Mouse (Mus musculus): ENCODE measurements around the gene Macrod2.

The Macrod2 gene

GRCm38 (mm10) chr2:142108947-142109346 lies 1713.8 kb downstream of the Macrod2 start:
- DNase-seq, result no peak

GRCm38 (mm10) chr2:142116623-142117022 lies 1721.5 kb downstream of the Macrod2 start:
- peak; percentile 73 for DNase-seq

GRCm38 (mm10) chr2:142128109-142128508 lies 1733.0 kb downstream of the Macrod2 start:
- DNase-seq, result no peak

GRCm38 (mm10) chr2:142129166-142129565 lies 1734.1 kb downstream of the Macrod2 start:
- no peak for DNase-seq

- no peak for DNase-seq
Observed at GRCm38 (mm10) chr2:142149310-142149709, 1754.2 kb downstream of the Macrod2 start.

GRCm38 (mm10) chr2:142163506-142164275 lies 1768.6 kb downstream of the Macrod2 start:
- peak; percentile 6 for DNase-seq

GRCm38 (mm10) chr2:142169649-142170048 lies 1774.5 kb downstream of the Macrod2 start:
- no peak for DNase-seq

- no peak for DNase-seq
Observed at GRCm38 (mm10) chr2:142172706-142173105, 1777.6 kb downstream of the Macrod2 start.

GRCm38 (mm10) chr2:142174039-142174438 lies 1778.9 kb downstream of the Macrod2 start:
- no peak for DNase-seq

- no peak for DNase-seq
Observed at GRCm38 (mm10) chr2:142186922-142187321, 1791.8 kb downstream of the Macrod2 start.

GRCm38 (mm10) chr2:142187428-142187827 lies 1792.3 kb downstream of the Macrod2 start:
- no peak for DNase-seq

- DNase-seq, result no peak
Observed at GRCm38 (mm10) chr2:142217371-142217770, 1822.3 kb downstream of the Macrod2 start.

GRCm38 (mm10) chr2:142222137-142222921 lies 1827.2 kb downstream of the Macrod2 start:
- no peak for DNase-seq

- DNase-seq, result no peak
Observed at GRCm38 (mm10) chr2:142222926-142223325, 1827.8 kb downstream of the Macrod2 start.

GRCm38 (mm10) chr2:142230985-142231549 lies 1836.0 kb downstream of the Macrod2 start:
- DNase-seq, result no peak

GRCm38 (mm10) chr2:142232828-142233227 lies 1837.7 kb downstream of the Macrod2 start:
- DNase-seq, result no peak

GRCm38 (mm10) chr2:142243483-142243882 lies 1848.4 kb downstream of the Macrod2 start:
- DNase-seq, result no peak

- DNase-seq, result no peak
Observed at GRCm38 (mm10) chr2:142250383-142250782, 1855.3 kb downstream of the Macrod2 start.

GRCm38 (mm10) chr2:142251518-142251917 lies 1856.4 kb downstream of the Macrod2 start:
- no peak for DNase-seq

- peak; percentile 80 for DNase-seq
Observed at GRCm38 (mm10) chr2:142253913-142254312, 1858.8 kb downstream of the Macrod2 start.

- DNase-seq, result no peak
Observed at GRCm38 (mm10) chr2:142254566-142254965, 1859.5 kb downstream of the Macrod2 start.

- DNase-seq, result no peak
Observed at GRCm38 (mm10) chr2:142257501-142257900, 1862.4 kb downstream of the Macrod2 start.

GRCm38 (mm10) chr2:142261046-142261445 lies 1865.9 kb downstream of the Macrod2 start:
- DNase-seq, result no peak

- no peak for DNase-seq
Observed at GRCm38 (mm10) chr2:142264697-142265096, 1869.6 kb downstream of the Macrod2 start.
